Mouse (Mus musculus): ENCODE results near the gene 3110082I17Rik.

The 3110082I17Rik gene

DNA sequence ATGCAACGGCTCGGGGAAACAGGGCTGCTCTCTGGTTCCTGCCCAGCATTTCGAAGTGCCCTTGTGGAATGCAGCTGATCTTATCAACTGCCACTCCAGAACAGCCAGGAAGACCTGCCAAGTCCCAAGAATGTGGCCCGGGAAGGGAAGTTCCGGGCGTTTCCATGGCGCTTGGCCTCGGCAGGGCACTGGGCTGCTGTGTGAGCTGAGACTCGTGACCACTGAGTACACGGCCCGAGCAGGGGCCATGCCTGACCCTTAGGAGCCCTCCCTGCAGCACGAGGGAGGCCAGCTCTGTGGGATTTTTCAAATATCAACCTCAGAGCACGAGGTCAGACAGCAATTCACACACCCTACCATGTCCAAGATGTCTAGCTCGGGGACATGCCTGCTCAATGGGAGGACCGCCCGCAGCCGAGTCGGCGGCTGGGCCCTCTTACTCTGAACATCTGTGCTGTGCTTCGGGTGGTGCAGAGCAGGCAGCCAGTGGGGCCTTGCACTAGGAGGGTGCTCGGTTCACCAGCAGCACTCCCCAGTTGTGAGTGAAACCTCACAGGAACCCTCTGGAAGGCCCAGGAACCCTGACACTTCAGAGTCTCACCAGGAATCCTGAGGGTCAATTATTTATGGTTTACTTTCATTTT lies 81.2 kb downstream of the 3110082I17Rik start:
- peak; percentile 53 for DNase-seq (ENCODE audit: extremely low spot score)

GRCm38 (mm10) chr5:139378271-139378556 lies 82.1 kb downstream of the 3110082I17Rik start:
- no peak for DNase-seq (ENCODE audit: extremely low spot score)

- no peak for DNase-seq (ENCODE audit: extremely low spot score)
These were observed 82.7 kb downstream of the 3110082I17Rik start, which contains the start of gene Gpr146 for GRCm38 (mm10) chr5:139377468-139378270. Gpr146 (plus strand) TSS chr5:139377697.

GRCm38 (mm10) chr5:139374841-139375240 lies 85.5 kb downstream of the 3110082I17Rik start:
- no peak for DNase-seq (ENCODE audit: extremely low spot score)

GRCm38 (mm10) chr5:139373889-139374444 lies 86.4 kb downstream of the 3110082I17Rik start:
- DNase-seq (ENCODE audit: extremely low spot score), result no peak

GRCm38 (mm10) chr5:139373126-139373525 lies 87.2 kb downstream of the 3110082I17Rik start:
- no peak for DNase-seq (ENCODE audit: extremely low spot score)

- peak; percentile 93 for DNase-seq (ENCODE audit: extremely low spot score)
These were observed 88.5 kb downstream of the 3110082I17Rik start for GRCm38 (mm10) chr5:139371631-139372401.

- DNase-seq (ENCODE audit: extremely low spot score), result no peak
These were observed 89.2 kb downstream of the 3110082I17Rik start for GRCm38 (mm10) chr5:139371118-139371517.

- DNase-seq (ENCODE audit: extremely low spot score), result no peak
These were observed 90.0 kb downstream of the 3110082I17Rik start for GRCm38 (mm10) chr5:139370336-139370735.

DNA sequence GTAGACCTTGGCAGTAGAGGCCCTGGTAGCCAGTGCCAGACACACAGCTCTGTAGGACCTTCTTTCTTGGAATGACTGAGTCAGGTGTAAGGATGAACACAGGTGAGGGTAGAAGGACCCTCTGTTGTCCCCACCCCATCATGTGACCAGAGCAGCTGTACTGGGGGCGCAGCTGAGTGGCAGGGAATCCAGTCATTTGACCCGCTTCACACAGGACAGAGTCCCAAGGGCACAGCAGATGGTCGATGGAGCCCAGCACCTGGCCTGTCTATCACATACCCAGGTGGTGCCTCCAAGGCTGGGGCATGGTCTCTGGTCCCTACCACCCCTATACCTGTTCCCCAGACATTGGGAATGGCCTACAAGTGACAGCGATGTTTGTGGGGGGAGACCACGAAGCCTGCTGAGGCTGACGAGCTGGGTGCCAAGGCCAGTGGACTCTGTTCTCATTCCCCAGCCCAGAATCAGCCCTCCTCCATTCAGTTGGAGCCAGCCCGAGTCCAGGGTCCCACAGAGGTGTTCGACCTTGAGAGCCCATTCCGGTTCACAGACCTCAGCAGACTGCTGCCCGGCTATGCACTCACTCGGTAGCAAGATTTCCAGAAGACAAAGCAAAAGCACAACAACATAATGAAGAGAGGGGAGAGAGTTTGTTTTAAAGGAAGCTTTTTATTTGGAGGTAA lies 91.5 kb downstream of the 3110082I17Rik start:
- no peak for DNase-seq (ENCODE audit: extremely low spot score)

DNA sequence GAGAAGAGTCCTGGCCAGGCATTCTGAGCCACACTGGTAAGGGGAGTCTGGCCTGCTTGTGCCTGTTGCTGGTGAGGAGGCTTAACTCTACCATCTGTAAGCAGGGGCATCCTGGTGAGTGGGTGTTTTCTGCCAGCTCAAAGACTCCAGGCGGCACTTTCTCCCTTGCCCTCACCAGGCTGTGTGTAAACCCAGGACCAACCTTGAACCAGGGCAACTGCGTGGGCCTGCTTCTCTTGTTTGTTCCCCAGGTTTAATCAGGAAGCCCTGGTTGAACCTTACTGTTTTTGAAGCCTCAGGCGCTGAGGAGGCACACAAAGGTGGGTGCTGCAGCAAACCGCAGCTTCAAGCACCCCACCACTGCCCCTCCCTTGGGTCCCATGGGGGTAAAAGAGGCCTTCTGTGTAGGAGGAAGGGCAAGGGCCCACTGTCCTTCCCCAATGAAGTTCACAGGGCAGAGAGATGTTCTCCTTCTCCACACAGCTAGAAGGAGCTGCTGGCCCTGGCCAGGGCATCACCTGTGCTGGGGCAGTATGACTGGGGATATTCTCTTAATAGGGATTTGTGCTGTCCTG lies 92.4 kb downstream of the 3110082I17Rik start:
- no peak for DNase-seq (ENCODE audit: extremely low spot score)

DNA sequence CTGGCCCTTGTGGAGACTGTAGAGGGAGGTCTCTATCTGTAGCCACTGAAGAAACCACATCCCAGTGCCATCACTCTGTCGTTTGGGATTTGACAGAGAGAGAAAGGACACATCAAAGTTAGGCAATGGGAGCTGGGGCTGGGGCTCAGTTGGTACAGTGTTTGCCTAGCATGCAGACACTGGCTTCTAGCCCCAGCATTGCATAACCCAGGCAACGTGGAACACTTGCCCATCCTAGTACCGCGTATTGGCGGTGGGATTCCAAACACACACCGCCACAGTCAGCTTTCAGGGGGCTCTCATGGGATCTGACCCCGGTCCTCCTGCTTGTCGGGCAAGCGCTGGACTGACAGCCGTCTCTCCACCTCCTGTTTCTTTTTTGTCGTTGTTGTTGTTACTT lies 93.8 kb downstream of the 3110082I17Rik start:
- DNase-seq (ENCODE audit: extremely low spot score), result no peak

DNA sequence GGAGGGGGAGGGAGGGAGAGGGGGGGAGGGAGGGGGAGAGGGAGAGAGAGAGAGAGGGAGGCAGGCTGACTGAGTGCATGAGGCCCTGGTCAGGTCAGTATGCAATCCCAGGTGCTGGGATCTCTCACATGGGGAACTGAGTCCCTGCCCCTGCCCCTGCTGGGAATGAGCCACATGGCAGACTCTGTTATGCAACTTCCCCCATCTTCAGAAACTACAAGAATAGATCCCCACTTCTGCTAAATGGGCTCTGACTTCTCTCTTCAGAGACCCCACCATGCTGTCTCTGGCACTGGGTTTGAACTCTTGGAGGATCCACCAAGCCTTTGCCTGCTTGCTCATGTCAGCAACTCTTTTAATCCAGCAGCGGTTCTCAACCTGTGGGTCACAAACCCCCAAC lies 94.5 kb downstream of the 3110082I17Rik start:
- DNase-seq (ENCODE audit: extremely low spot score), result no peak

DNA sequence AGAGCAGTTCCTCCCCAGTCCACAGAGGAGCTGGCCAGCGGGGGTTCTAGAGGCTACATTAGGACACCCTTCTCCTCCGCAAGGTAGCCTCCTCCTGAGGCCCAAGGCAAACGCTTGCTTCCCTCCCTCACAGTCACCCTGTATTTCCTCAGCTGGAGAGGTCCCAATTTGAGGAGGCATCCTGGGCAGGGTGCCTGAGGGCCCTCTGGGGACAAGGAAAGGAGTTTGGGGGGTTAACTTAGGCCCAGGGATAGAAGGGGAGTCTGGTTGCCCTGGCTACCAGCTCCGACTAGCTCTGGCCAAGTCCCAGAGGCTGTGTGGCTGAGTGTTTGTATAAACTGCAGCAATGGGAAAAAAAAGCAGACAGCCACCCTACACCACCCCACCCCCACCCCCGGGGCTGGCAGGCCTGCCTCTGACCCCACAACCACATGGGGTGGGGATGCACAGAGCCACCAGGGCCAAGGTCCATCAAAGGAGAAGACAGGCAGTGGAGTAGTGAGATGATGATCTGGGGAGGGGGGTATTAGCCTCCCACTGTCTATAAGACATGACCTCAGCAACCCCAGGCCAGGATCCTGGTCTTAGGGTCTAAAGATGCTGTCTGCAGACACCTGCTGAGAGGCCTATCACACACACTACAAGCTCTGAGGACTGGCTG lies 95.3 kb downstream of the 3110082I17Rik start:
- no peak for DNase-seq (ENCODE audit: extremely low spot score)

DNA sequence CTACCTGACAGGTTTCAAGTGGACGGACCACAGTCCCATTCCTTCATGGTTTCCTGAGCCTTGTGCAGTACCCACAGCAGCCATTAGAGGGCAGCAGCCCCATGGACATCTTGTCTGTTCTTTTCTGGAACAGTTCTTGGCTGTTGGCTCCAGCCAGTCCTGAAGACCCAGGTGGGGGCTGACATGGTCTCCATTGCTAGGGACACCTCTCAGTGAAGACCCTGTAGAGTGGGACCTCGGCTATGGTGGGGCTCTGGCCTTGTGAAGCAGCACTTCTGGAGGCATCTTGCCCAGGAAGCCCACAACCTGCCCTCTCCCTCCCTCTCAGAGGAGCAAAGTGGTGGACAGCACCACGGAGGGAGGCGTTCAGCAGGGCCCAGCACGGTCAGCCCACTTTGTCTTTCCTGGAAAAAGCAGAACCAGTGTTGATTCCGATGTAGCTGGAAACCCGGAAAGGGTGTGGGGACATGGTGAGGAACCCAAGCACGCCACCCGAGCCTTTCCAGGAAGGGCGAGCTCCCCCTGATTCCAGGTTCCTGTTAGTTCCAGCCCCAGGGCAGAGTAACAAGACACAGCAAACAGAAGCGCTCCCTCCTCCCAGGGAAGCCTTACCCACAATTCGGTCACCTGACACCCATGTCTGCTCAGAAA lies 95.9 kb downstream of the 3110082I17Rik start:
- DNase-seq (ENCODE audit: extremely low spot score), result peak; percentile 85

DNA sequence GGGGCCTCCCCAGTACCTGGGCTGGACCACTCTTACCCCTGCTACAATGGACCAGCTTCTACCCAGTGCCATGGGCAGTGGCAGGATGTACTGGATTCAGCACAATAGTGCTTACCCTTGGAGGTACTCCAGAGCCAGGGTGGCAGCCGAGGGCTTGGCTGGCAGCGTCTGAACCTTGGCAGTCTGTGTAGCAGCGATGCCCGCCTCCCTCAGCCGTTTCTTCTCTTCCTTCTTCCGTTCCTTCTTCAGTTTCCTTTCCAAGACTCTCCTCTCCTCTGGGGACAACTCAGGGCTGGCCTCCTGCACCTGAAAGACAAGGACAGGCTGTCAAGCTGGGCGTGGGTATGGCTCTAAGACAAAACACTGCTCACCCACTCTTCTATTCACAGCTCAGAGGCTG lies 96.5 kb downstream of the 3110082I17Rik start:
- DNase-seq (ENCODE audit: extremely low spot score), result no peak

GRCm38 (mm10) chr5:139359244-139359643 lies 101.1 kb downstream of the 3110082I17Rik start:
- DNase-seq (ENCODE audit: extremely low spot score), result no peak

- no peak for DNase-seq (ENCODE audit: extremely low spot score)
These were observed 101.7 kb downstream of the 3110082I17Rik start for GRCm38 (mm10) chr5:139358653-139359052.

DNA sequence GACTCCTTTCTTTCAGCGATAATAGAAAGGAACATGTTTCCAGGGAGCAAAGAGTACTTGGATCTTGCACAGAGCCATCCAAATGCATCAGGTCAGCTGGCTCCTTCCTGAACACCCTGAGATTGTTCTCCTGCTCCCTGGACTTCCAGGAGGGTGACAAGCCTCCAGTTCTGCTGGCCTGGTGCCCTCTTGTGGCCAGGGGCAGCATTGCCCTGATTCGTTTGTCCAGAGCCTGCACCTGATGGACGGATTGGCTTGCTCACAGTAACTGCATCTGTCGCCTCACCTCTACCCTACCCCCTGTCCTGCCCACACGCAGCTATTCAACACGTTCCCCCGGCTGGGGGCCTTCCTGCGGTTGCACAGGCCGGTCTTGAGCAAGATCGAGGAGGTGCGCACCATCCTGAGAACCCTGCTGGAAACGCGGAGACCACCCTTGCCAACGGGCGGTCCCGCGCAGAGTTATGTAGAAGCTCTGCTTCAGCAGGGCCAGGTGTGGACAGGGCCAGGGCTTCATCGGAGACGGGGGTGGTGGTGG lies 105.0 kb downstream of the 3110082I17Rik start:
- peak; percentile 71 for DNase-seq (ENCODE audit: extremely low spot score)

- DNase-seq (ENCODE audit: extremely low spot score), result no peak
These were observed 106.4 kb downstream of the 3110082I17Rik start for GRCm38 (mm10) chr5:139353946-139354345.

All from embryo, embryonic 9.5 days (tissue).